25 mouse cellular contexts compared by ENCODE assay signal in the genomic region with DNA sequence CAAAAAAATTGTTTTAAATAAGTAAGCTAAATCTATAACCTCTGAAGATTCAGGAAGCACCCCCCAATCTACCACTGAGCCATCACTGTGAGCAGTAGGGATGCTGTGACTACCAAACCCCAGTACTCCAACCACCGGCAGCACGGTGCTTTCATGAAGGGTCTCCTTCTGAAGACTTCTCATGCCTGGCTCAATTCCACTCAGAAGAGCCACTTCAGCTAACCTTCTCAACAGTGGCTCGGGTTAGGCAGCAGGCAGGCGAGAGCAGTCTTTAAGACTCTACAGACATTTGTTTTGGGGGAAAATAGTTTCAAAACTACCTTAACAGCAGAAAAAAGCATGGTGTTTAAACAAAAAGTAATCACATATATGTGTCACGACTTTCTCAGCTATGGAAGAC. TPM values are rescaled to one million over a fixed set of nuclear protein-coding genes. Genes with fewer than 3 reads are reported as not detected.
A peak's percentile ranks its signal among the peaks of the same experiment; 100 is the strongest.
DNase-seq lines count a peak whose midpoint lies in the region; ATAC-seq and TF ChIP-seq lines count a peak whose summit lies in the region.
"Had no signal": no experiment of that assay in that cellular context is flagged by ENCODE, and none has a peak within 500 bp of the region (broad histone marks: within the 10 kb centered on the region; RNA-seq: fewer than 3 reads in every experiment).

No protein-coding gene starts in this region.

- no peak for TF ChIP-seq POLR2A in lung, adult 2 months (IDR thresholded peaks at IDR 0.05; ENCODE audit: borderline replicate concordance, extremely low read depth, low read depth, low read length)

- H3K9ac ChIP-seq in midbrain, postnatal 0 days (replicated peaks; ENCODE audit: low read length, poor library complexity, severe bottlenecking), result no peak overlapping the region
- H3K9ac ChIP-seq: embryonic facial prominence, embryonic 12.5 days; forebrain, embryonic 13.5 days had no signal

- DNase-seq in heart, adult 11 months, result peak; percentile 35
- DNase-seq in heart, adult 8-10 months (ENCODE audit: low spot score), result no peak
- peak; percentile 34 to 50 for DNase-seq in lung, adult 18-20 months
- DNase-seq in lung, adult 2 months, result no peak
- peak; percentile 41 for DNase-seq in lung, postnatal 10 days
- peak; percentile 59 for DNase-seq in lung, postnatal 36 days
- no peak for DNase-seq in midbrain, postnatal 0 days (ENCODE audit: low spot score)
- DNase-seq in right cerebral cortex, postnatal 25 days, result no peak
- DNase-seq: adrenal gland, adult 8-10 months; adrenal gland, postnatal 14 days; adrenal gland, postnatal 36 days; B cell, adult 2 months; cerebellum, adult 11-12 months; cerebellum, adult 2 months; cerebellum, adult 9-10 months; cerebellum, postnatal 10 days; cerebellum, postnatal 25 days had no signal

- H3K4me3 ChIP-seq in lung, adult 2 months (replicated peaks; ENCODE audit: extremely low read depth, low read depth, low read length), result no peak overlapping the region
- H3K4me3 ChIP-seq in midbrain, postnatal 0 days (ENCODE audit: low read depth, low read length), result no peak overlapping the region
- H3K4me3 ChIP-seq: embryonic facial prominence, embryonic 10.5 days; embryonic facial prominence, embryonic 12.5 days; forebrain, embryonic 13.5 days had no signal

- no peak overlapping the region for H3K27ac ChIP-seq in midbrain, postnatal 0 days (ENCODE audit: low read depth, low read length)
- H3K27ac ChIP-seq: embryonic facial prominence, embryonic 10.5 days; embryonic facial prominence, embryonic 12.5 days; forebrain, embryonic 13.5 days had no signal

- no peaks in the 10 kb centered on the region for H3K27me3 ChIP-seq in midbrain, postnatal 0 days (ENCODE audit: insufficient read depth, low read length)
- H3K27me3 ChIP-seq: CH12.LX; embryonic facial prominence, embryonic 12.5 days; forebrain, embryonic 13.5 days; Patski had no signal

- WGBS in lung, adult 2 months, result 71% methylated on average over 5 of the region's 5 CpGs
- 91% methylated on average over 5 of the region's 5 CpGs for WGBS in midbrain, postnatal 0 days

- TF ChIP-seq CTCF in lung, adult 2 months (IDR thresholded peaks at IDR 0.05; ENCODE audit: insufficient read depth, low read length), result no peak
- no peak for TF ChIP-seq CTCF in midbrain, postnatal 0 days (IDR thresholded peaks at IDR 0.05)

- H3K36me3 ChIP-seq in midbrain, postnatal 0 days (ENCODE audit: insufficient read depth, low read length), result peaks cover 49% of the 10 kb centered on the region

- no peaks in the 10 kb centered on the region for H3K9me3 ChIP-seq in midbrain, postnatal 0 days (ENCODE audit: low read length)
- H3K9me3 ChIP-seq: embryonic facial prominence, embryonic 10.5 days; embryonic facial prominence, embryonic 12.5 days; forebrain, embryonic 13.5 days; G1E had no signal

- H3K4me1 ChIP-seq in lung, adult 2 months (ENCODE audit: control insufficient read depth, insufficient read depth, low read length), result no peaks in the 10 kb centered on the region
- H3K4me1 ChIP-seq in midbrain, postnatal 0 days (ENCODE audit: insufficient read depth, low read length), result no peaks in the 10 kb centered on the region
- H3K4me1 ChIP-seq: embryonic facial prominence, embryonic 10.5 days; embryonic facial prominence, embryonic 12.5 days; forebrain, embryonic 13.5 days had no signal

- ATAC-seq in midbrain, postnatal 0 days (ENCODE audit: low FRiP score), result no peak
- ATAC-seq: activated CD4-positive, CD25-positive, alpha-beta regulatory T cell, adult 4 months; CD4-positive, CD25-positive, alpha-beta regulatory T cell, adult 4 months; forebrain, embryonic 13.5 days; Patski had no signal

- no peak overlapping the region for H3K4me2 ChIP-seq in midbrain, postnatal 0 days (ENCODE audit: low read depth, low read length, poor library complexity, severe bottlenecking)
- H3K4me2 ChIP-seq: embryonic facial prominence, embryonic 12.5 days; forebrain, embryonic 13.5 days had no signal

RNA-seq across cellular contexts. Expression of a gene that starts 13.0 kb away (rescaled TPM):
- 10 to 100 TPM; 36.3 to 44.8 (median 42.9) TPM for total RNA-seq in heart, adult 8-10 months (2022)
- polyA plus RNA-seq in lung, adult 2 months (2012; rRNA removed), result 7.7 and 13.8 TPM in 2 replicates
- 32.5 and 36.7 TPM in 2 replicates for total RNA-seq in midbrain, postnatal 0 days (2014; rRNA removed)
- 66.9 and 71.0 TPM in 2 replicates for polyA plus RNA-seq in midbrain, postnatal 0 days (2015; fragmentation: Nextera tagmentation; extraction: Ambion mirVana)

RNA-seq across cellular contexts. Expression of a gene that starts 55.7 kb away (rescaled TPM):
- total RNA-seq in heart, adult 8-10 months (2022), result 10 to 100 TPM in 2 of 4 experiments, 1 to 10 TPM in 2; 8.2 to 10.6 (median 9.3) TPM
- 15.5 and 16.7 TPM in 2 replicates for polyA plus RNA-seq in lung, adult 2 months (2012; rRNA removed)
- 24.5 and 44.6 TPM in 2 replicates for total RNA-seq in midbrain, postnatal 0 days (2014; rRNA removed)
- polyA plus RNA-seq in midbrain, postnatal 0 days (2015; fragmentation: Nextera tagmentation; extraction: Ambion mirVana), result 44.3 and 45.7 TPM in 2 replicates

RNA-seq across cellular contexts. Expression of a gene that starts 55.8 kb away (rescaled TPM):
- 1 to 10 TPM; 1.6 to 3.0 (median 2.1) TPM for total RNA-seq in heart, adult 8-10 months (2022)
- 0.05 and 0.33 TPM in 2 replicates for polyA plus RNA-seq in lung, adult 2 months (2012; rRNA removed)
- 1.6 and 3.4 TPM in 2 replicates for total RNA-seq in midbrain, postnatal 0 days (2014; rRNA removed)
- polyA plus RNA-seq in midbrain, postnatal 0 days (2015; fragmentation: Nextera tagmentation; extraction: Ambion mirVana), result 3.8 and 4.4 TPM in 2 replicates

Comparison
In these comparisons a context has a peak if more than half of its experiments do, and no peak if none do; other contexts are left out.
1. DNase-seq: peak in heart, adult 11 months (single experiment), lung, adult 18-20 months (2 of 2), lung, postnatal 10 days (single experiment) and lung, postnatal 36 days (single experiment); none in heart, adult 8-10 months (single experiment), lung, adult 2 months (single experiment), midbrain, postnatal 0 days (single experiment) and right cerebral cortex, postnatal 25 days (single experiment).